Comparison of ENCODE assay signal across 12 mouse cellular contexts in the genomic region with DNA sequence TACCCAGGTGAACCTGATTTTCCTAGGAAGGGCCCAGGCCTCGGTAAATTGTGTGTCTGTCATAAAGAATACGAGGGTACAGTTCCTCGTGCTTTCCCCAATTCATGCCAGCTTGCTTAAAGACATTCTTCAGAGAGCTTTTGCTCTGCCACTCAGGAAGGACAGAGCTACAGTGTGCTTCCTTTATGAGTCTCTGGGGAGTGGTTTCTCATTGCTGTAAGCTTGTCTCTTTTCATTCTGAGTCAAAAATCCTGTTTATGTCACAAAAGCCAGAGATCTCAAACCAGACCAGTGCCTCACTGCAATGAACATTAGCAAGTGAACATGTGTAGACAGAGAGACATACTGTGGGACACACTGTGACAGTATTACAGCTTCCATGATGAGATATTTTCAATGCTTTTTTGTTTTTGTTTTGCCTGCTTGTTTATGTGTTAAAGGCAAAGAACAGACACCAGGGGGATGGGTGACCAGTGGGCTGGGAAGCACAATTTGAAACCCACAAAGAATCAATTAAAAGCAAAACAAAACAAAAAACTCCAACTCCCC. TPM values are rescaled to one million over a fixed set of nuclear protein-coding genes. Genes with fewer than 3 reads are reported as not detected.
DNase-seq lines count a peak whose midpoint lies in the region; ATAC-seq and TF ChIP-seq lines count a peak whose summit lies in the region.
"Had no signal": no experiment of that assay in that cellular context is flagged by ENCODE, and none has a peak within 500 bp of the region (broad histone marks: within the 10 kb centered on the region; RNA-seq: fewer than 3 reads in every experiment).

No protein-coding gene starts in this region.

- 52% methylated on average over 3 of the region's 3 CpGs for WGBS in neural tube, embryonic 13.5 days
- WGBS in intestine, postnatal 0 days: 27% methylated on average over 3 of the region's 3 CpGs

- TF ChIP-seq CTCF in intestine, postnatal 0 days (IDR thresholded peaks at IDR 0.05; ENCODE audit: low read depth): no peak

- peaks cover 11% of the 10 kb centered on the region for H3K4me1 ChIP-seq in neural tube, embryonic 13.5 days (replicated peaks)
- peaks cover 5% of the 10 kb centered on the region; the same call in 1 of the 2 replicates for H3K4me1 ChIP-seq in intestine, postnatal 0 days (replicated peaks; ENCODE audit: control insufficient read depth, insufficient read depth, low read length)

- no peak overlapping the region for H3K4me2 ChIP-seq in neural tube, embryonic 13.5 days
- no peak overlapping the region for H3K4me2 ChIP-seq in intestine, postnatal 0 days (replicated peaks; ENCODE audit: low read depth)

- no peaks in the 10 kb centered on the region for H3K9me3 ChIP-seq in neural tube, embryonic 13.5 days
- no peaks in the 10 kb centered on the region for H3K9me3 ChIP-seq in intestine, postnatal 0 days (ENCODE audit: control insufficient read depth)

- intact Hi-C loops in heart, postnatal 14 days (cut with DNase I): no loop called here

- peak; percentile 6 for DNase-seq in embryo, embryonic 11 days
- no peak for DNase-seq in embryo, embryonic 10 days (ENCODE audit: low spot score)
- DNase-seq in neural tube, embryonic 10.5 days (ENCODE audit: extremely low spot score, low spot score): no peak
- no peak for DNase-seq in heart, postnatal 14 days
- no peak for DNase-seq in adrenal gland, postnatal 36 days
- DNase-seq: cerebellum, adult 18-20 months; right cerebral cortex, postnatal 14 days had no signal

- peak overlapping the region; percentile 53 for H3K27ac ChIP-seq in neural tube, embryonic 13.5 days (replicated peaks)
- H3K27ac ChIP-seq in intestine, postnatal 0 days (ENCODE audit: low read depth, low read length): peak overlapping the region; percentile 22

- no peak overlapping the region for H3K4me3 ChIP-seq in neural tube, embryonic 13.5 days
- H3K4me3 ChIP-seq in intestine, postnatal 0 days (ENCODE audit: low read depth, low read length): no peak overlapping the region

- peak; percentile 43; the same call in 1 of the 2 replicates for ATAC-seq in neural tube, embryonic 13.5 days (ENCODE audit: low read depth)
- no peak for ATAC-seq in intestine, postnatal 0 days
- no peak for ATAC-seq in erythroid progenitor cell, adult 5-6 weeks (replicated peaks; ENCODE audit: low FRiP score, poor library complexity, severe bottlenecking)

- H3K36me3 ChIP-seq in neural tube, embryonic 13.5 days: no peaks in the 10 kb centered on the region
- no peaks in the 10 kb centered on the region for H3K36me3 ChIP-seq in intestine, postnatal 0 days (ENCODE audit: control insufficient read depth, insufficient read depth)

- no peak overlapping the region; the same call in 1 of the 2 replicates for H3K9ac ChIP-seq in neural tube, embryonic 13.5 days
- no peak overlapping the region for H3K9ac ChIP-seq in intestine, postnatal 0 days (ENCODE audit: low read depth, low read length)

- H3K27me3 ChIP-seq in neural tube, embryonic 13.5 days: no peaks in the 10 kb centered on the region
- H3K27me3 ChIP-seq in intestine, postnatal 0 days (replicated peaks; ENCODE audit: control insufficient read depth, insufficient read depth, low read length): no peaks in the 10 kb centered on the region

RNA-seq across cellular contexts. Expression of gene Ugt1a6a, which starts 0.6 kb away (rescaled TPM):
- polyA plus RNA-seq in neural tube, embryonic 13.5 days (2015; fragmentation: Nextera tagmentation; extraction: Ambion mirVana): 2.4 and 2.6 TPM in 2 replicates
- polyA plus RNA-seq in intestine, postnatal 0 days (2015; fragmentation: Nextera tagmentation; extraction: Ambion mirVana): 5.7 and 5.8 TPM in 2 replicates
- 1.8 and 5.9 TPM in 2 replicates for total RNA-seq in erythroid progenitor cell, adult 5-6 weeks (2015; ENCODE audit: low replicate concordance)
- total RNA-seq in erythroid progenitor cell, adult 5-6 weeks (2017; ENCODE audit: low replicate concordance): 0.26 TPM in 1 of 2 replicates, not detected in the other
- 1 to 10 TPM; 3.8 to 5.7 TPM for total RNA-seq in heart, postnatal 14 days (2021)
- total RNA-seq in adrenal gland, postnatal 36 days (2021): 10 to 100 TPM; 15.0 to 15.7 TPM

RNA-seq across cellular contexts. Expression of gene Ugt1a6b, which starts 30.9 kb away (rescaled TPM):
- polyA plus RNA-seq in neural tube, embryonic 13.5 days (2015; fragmentation: Nextera tagmentation; extraction: Ambion mirVana): not detected in 2 replicates
- polyA plus RNA-seq in intestine, postnatal 0 days (2015; fragmentation: Nextera tagmentation; extraction: Ambion mirVana): 0.35 and 0.58 TPM in 2 replicates
- total RNA-seq in erythroid progenitor cell, adult 5-6 weeks (2015; ENCODE audit: low replicate concordance): not detected in 2 replicates
- total RNA-seq in erythroid progenitor cell, adult 5-6 weeks (2017; ENCODE audit: low replicate concordance): not detected in 2 replicates
- under 1 TPM; 0.34 to 0.96 TPM for total RNA-seq in heart, postnatal 14 days (2021)
- total RNA-seq in adrenal gland, postnatal 36 days (2021): 1 to 10 TPM; 3.6 to 7.5 TPM
- total RNA-seq: hematopoietic stem cell, adult 5-6 weeks had no signal

RNA-seq across cellular contexts. Expression of gene Ugt1a5, which starts 31.8 kb away (rescaled TPM):
- polyA plus RNA-seq in neural tube, embryonic 13.5 days (2015; fragmentation: Nextera tagmentation; extraction: Ambion mirVana): not detected in 2 replicates
- not detected in 2 replicates for polyA plus RNA-seq in intestine, postnatal 0 days (2015; fragmentation: Nextera tagmentation; extraction: Ambion mirVana)
- total RNA-seq in erythroid progenitor cell, adult 5-6 weeks (2015; ENCODE audit: low replicate concordance): 0.72 TPM in 1 of 2 replicates, not detected in the other
- not detected in 2 replicates for total RNA-seq in erythroid progenitor cell, adult 5-6 weeks (2017; ENCODE audit: low replicate concordance)
- under 1 TPM; 0.34 to 0.50 TPM for total RNA-seq in heart, postnatal 14 days (2021)
- under 1 TPM; 0.17 to 0.20 TPM for total RNA-seq in adrenal gland, postnatal 36 days (2021)

RNA-seq across cellular contexts. Expression of gene Ugt1a7c, which starts 39.1 kb away (rescaled TPM):
- polyA plus RNA-seq in neural tube, embryonic 13.5 days (2015; fragmentation: Nextera tagmentation; extraction: Ambion mirVana): 1.0 and 1.6 TPM in 2 replicates
- polyA plus RNA-seq in intestine, postnatal 0 days (2015; fragmentation: Nextera tagmentation; extraction: Ambion mirVana): 57.4 and 60.9 TPM in 2 replicates
- 4.0 and 7.5 TPM in 2 replicates for total RNA-seq in erythroid progenitor cell, adult 5-6 weeks (2015; ENCODE audit: low replicate concordance)
- 3.6 and 11.5 TPM in 2 replicates for total RNA-seq in erythroid progenitor cell, adult 5-6 weeks (2017; ENCODE audit: low replicate concordance)
- total RNA-seq in heart, postnatal 14 days (2021): 1 to 10 TPM; 2.2 TPM
- 1 to 10 TPM; 2.7 to 2.8 TPM for total RNA-seq in adrenal gland, postnatal 36 days (2021)

RNA-seq across cellular contexts. Expression of gene Ugt1a8, which starts 46.4 kb away (rescaled TPM):
- not detected in 2 replicates for polyA plus RNA-seq in neural tube, embryonic 13.5 days (2015; fragmentation: Nextera tagmentation; extraction: Ambion mirVana)
- 0.05 and 0.08 TPM in 2 replicates for polyA plus RNA-seq in intestine, postnatal 0 days (2015; fragmentation: Nextera tagmentation; extraction: Ambion mirVana)
- total RNA-seq in erythroid progenitor cell, adult 5-6 weeks (2015; ENCODE audit: low replicate concordance): not detected in 2 replicates
- total RNA-seq in erythroid progenitor cell, adult 5-6 weeks (2017; ENCODE audit: low replicate concordance): not detected in 2 replicates
- not detected for total RNA-seq in heart, postnatal 14 days (2021)
- not detected for total RNA-seq in adrenal gland, postnatal 36 days (2021)
- total RNA-seq: hematopoietic stem cell, adult 5-6 weeks; left cerebral cortex, postnatal 14 days had no signal
